In genomic region chr10:94551924-94552523, GRCm38 (mm10) we compare ENCODE assay signal across 15 mouse cellular contexts.
DNase-seq lines count a peak whose midpoint lies in the region; ATAC-seq and TF ChIP-seq lines count a peak whose summit lies in the region.
"Had no signal": no experiment of that assay in that cellular context is flagged by ENCODE, and none has a peak within 500 bp of the region (broad histone marks: within the 10 kb centered on the region; RNA-seq: fewer than 3 reads in every experiment).

No protein-coding gene starts in this region.

- no peak overlapping the region for H3K9ac ChIP-seq in heart, postnatal 0 days (replicated peaks; ENCODE audit: low read depth, low read length)
- no peak overlapping the region for H3K9ac ChIP-seq in hindbrain, postnatal 0 days (replicated peaks; ENCODE audit: low read length)
- H3K9ac ChIP-seq: liver, embryonic 13.5 days; midbrain, embryonic 13.5 days had no signal

- no peak for TF ChIP-seq POLR2A in myocyte (IDR thresholded peaks at IDR 0.05; ENCODE audit: insufficient read length, low read depth)
- no peak for TF ChIP-seq POLR2A in cerebellum, adult 2 months (IDR thresholded peaks at IDR 0.05; ENCODE audit: borderline replicate concordance, insufficient read depth, low read length)

- peaks cover 25% of the 10 kb centered on the region for H3K79me2 ChIP-seq in myocyte (ENCODE audit: control insufficient read depth, insufficient read depth)

- TF ChIP-seq CTCF in heart, postnatal 0 days (IDR thresholded peaks at IDR 0.05; ENCODE audit: low read depth): no peak
- no peak for TF ChIP-seq CTCF in cerebellum, adult 2 months (IDR thresholded peaks at IDR 0.05; ENCODE audit: borderline replicate concordance, insufficient read depth, low read depth, low read length)
- no peak for TF ChIP-seq CTCF in hindbrain, postnatal 0 days (IDR thresholded peaks at IDR 0.05; ENCODE audit: low read depth)

- DNase-seq in heart, postnatal 0 days (ENCODE audit: low spot score): no peak
- DNase-seq in heart, postnatal 4 days: no peak
- no peak for DNase-seq in cerebellum, postnatal 14 days
- DNase-seq in cerebellum, adult 2 months: no peak
- DNase-seq in hindbrain, postnatal 0 days (ENCODE audit: low spot score): no peak
- DNase-seq: cerebellum, postnatal 36 days; liver, embryonic 13.5 days; right cerebral cortex, postnatal 25 days; thymus, adult 2 months had no signal

- ATAC-seq in heart, postnatal 0 days (ENCODE audit: insufficient read depth, low read depth): no peak
- ATAC-seq in CD4-positive, CD25-positive, alpha-beta regulatory T cell, adult 4 months: peak; percentile 91
- peak; percentile 87 for ATAC-seq in inflammation-experienced regulatory T-cells, adult 6 months
- no peak for ATAC-seq in hindbrain, postnatal 0 days
- ATAC-seq: midbrain, embryonic 13.5 days had no signal

- no peak overlapping the region for H3K4me2 ChIP-seq in heart, postnatal 0 days (ENCODE audit: low read depth, low read length)
- H3K4me2 ChIP-seq in myocyte (ENCODE audit: low read depth): peak overlapping the region; percentile 57
- H3K4me2 ChIP-seq in hindbrain, postnatal 0 days (ENCODE audit: low read depth, low read length): no peak overlapping the region
- H3K4me2 ChIP-seq: liver, embryonic 13.5 days; midbrain, embryonic 13.5 days had no signal

- WGBS in heart, postnatal 0 days: 76% methylated on average over 7 of the region's 7 CpGs
- 84% methylated on average over 7 of the region's 7 CpGs for WGBS in cerebellum, adult 2 months
- whole genome bisulfite sequencing in hindbrain, postnatal 0 days: 74% methylated on average over 7 of the region's 7 CpGs

- H3K4me1 ChIP-seq in heart, postnatal 0 days (ENCODE audit: control insufficient read depth, insufficient read depth): peaks cover 17% of the 10 kb centered on the region
- no peaks in the 10 kb centered on the region for H3K4me1 ChIP-seq in cerebellum, adult 2 months (ENCODE audit: control insufficient read depth, insufficient read depth, low read length)
- peaks cover 3% of the 10 kb centered on the region; the same call in 1 of the 2 replicates for H3K4me1 ChIP-seq in hindbrain, postnatal 0 days (ENCODE audit: insufficient read depth, low read length)

- H3K4me3 ChIP-seq in heart, postnatal 0 days (ENCODE audit: low read depth, low read length): no peak overlapping the region
- H3K4me3 ChIP-seq in myocyte: no peak overlapping the region
- no peak overlapping the region for H3K4me3 ChIP-seq in cerebellum, adult 2 months (replicated peaks; ENCODE audit: insufficient read depth, low read depth, low read length)
- no peak overlapping the region for H3K4me3 ChIP-seq in hindbrain, postnatal 0 days (ENCODE audit: low read length)
- H3K4me3 ChIP-seq: erythroblast, embryonic 14.5 days; liver, embryonic 13.5 days; midbrain, embryonic 13.5 days had no signal

- H3K9me3 ChIP-seq in heart, postnatal 0 days (replicated peaks; ENCODE audit: control insufficient read depth, low read length): no peaks in the 10 kb centered on the region
- no peaks in the 10 kb centered on the region for H3K9me3 ChIP-seq in hindbrain, postnatal 0 days (ENCODE audit: low read length)
- H3K9me3 ChIP-seq: liver, embryonic 13.5 days; midbrain, embryonic 13.5 days had no signal

- H3K36me3 ChIP-seq in heart, postnatal 0 days (replicated peaks; ENCODE audit: control insufficient read depth, insufficient read depth, low read length): no peaks in the 10 kb centered on the region
- no peaks in the 10 kb centered on the region for H3K36me3 ChIP-seq in myocyte (ENCODE audit: control insufficient read depth, insufficient read depth)
- no peaks in the 10 kb centered on the region for H3K36me3 ChIP-seq in hindbrain, postnatal 0 days (ENCODE audit: insufficient read depth, low read length)
- H3K36me3 ChIP-seq: liver, embryonic 13.5 days; midbrain, embryonic 13.5 days had no signal

- TF ChIP-seq EP300 in heart, postnatal 0 days (IDR thresholded peaks at IDR 0.05; ENCODE audit: low read depth): no peak

- no peak overlapping the region for H3ac ChIP-seq in myocyte (ENCODE audit: control insufficient read depth, insufficient read length)

- no peaks in the 10 kb centered on the region for H3K27me3 ChIP-seq in heart, postnatal 0 days (ENCODE audit: control insufficient read depth, insufficient read depth, low read length)
- no peaks in the 10 kb centered on the region for H3K27me3 ChIP-seq in myocyte (ENCODE audit: control insufficient read depth, insufficient read depth, insufficient read length)
- no peaks in the 10 kb centered on the region for H3K27me3 ChIP-seq in cerebellum, adult 2 months (ENCODE audit: control insufficient read depth, insufficient read depth, low read length)
- no peaks in the 10 kb centered on the region for H3K27me3 ChIP-seq in hindbrain, postnatal 0 days (ENCODE audit: insufficient read depth, low read length)
- H3K27me3 ChIP-seq: liver, embryonic 13.5 days; midbrain, embryonic 13.5 days had no signal

- peak overlapping the region; percentile 4; the same call in 1 of the 2 replicates for H3K27ac ChIP-seq in heart, postnatal 0 days (ENCODE audit: low read depth)
- no peak overlapping the region for H3K27ac ChIP-seq in cerebellum, adult 2 months (ENCODE audit: insufficient read depth, low read length)
- no peak overlapping the region for H3K27ac ChIP-seq in hindbrain, postnatal 0 days
- H3K27ac ChIP-seq: kidney, postnatal 0 days; liver, embryonic 13.5 days; midbrain, embryonic 13.5 days had no signal

TF ChIP-seq in myocyte, 11 proteins besides CTCF, POLR2A, EP300 and RAD21:
- TF ChIP-seq SRF (IDR thresholded peaks at IDR 0.05; ENCODE audit: control insufficient read depth, insufficient read length, low read depth) (no peak), MYOG (IDR thresholded peaks at IDR 0.05; ENCODE audit: control insufficient read depth in 1 of 3, insufficient read depth in 1 of 3, insufficient read length in 2 of 3, low read depth in 2 of 3) (no peak), CEBPB (IDR thresholded peaks at IDR 0.05; ENCODE audit: insufficient read depth, poor library complexity, severe bottlenecking) (no peak), TCF12 (IDR thresholded peaks at IDR 0.05; ENCODE audit: insufficient read depth, poor library complexity, severe bottlenecking) (no peak), TCF3 (IDR thresholded peaks at IDR 0.05; ENCODE audit: insufficient read length, low read depth) (no peak), E2F4 (IDR thresholded peaks at IDR 0.05; ENCODE audit: insufficient read depth) (no peak), MYOD1 (IDR thresholded peaks at IDR 0.05; ENCODE audit: control insufficient read depth in 1 of 3, insufficient read length in 2 of 3, low read depth in 2 of 3) (no peak), REST (IDR thresholded peaks at IDR 0.05; ENCODE audit: insufficient read depth, insufficient read length) (no peak), POLR2AphosphoS2 (IDR thresholded peaks at IDR 0.05; ENCODE audit: insufficient read length, low read depth) (no peak), USF1 (IDR thresholded peaks at IDR 0.05; ENCODE audit: low read depth) (no peak), MAX (IDR thresholded peaks at IDR 0.05; ENCODE audit: low read depth) (no peak)

Comparison
In these comparisons a context has a peak if more than half of its experiments do, and no peak if none do; other contexts are left out.
1. ATAC-seq: peak in CD4-positive, CD25-positive, alpha-beta regulatory T cell, adult 4 months (single experiment) and inflammation-experienced regulatory T-cells, adult 6 months (single experiment); none in heart, postnatal 0 days (single experiment) and hindbrain, postnatal 0 days (single experiment).